Mouse (Mus musculus): ENCODE data around the gene Racgap1.

Gene Racgap1

GRCm38 (mm10) chr15:99585741-99586140, 65.7 kb downstream of the Racgap1 start:
- no peak for DNase-seq

DNA sequence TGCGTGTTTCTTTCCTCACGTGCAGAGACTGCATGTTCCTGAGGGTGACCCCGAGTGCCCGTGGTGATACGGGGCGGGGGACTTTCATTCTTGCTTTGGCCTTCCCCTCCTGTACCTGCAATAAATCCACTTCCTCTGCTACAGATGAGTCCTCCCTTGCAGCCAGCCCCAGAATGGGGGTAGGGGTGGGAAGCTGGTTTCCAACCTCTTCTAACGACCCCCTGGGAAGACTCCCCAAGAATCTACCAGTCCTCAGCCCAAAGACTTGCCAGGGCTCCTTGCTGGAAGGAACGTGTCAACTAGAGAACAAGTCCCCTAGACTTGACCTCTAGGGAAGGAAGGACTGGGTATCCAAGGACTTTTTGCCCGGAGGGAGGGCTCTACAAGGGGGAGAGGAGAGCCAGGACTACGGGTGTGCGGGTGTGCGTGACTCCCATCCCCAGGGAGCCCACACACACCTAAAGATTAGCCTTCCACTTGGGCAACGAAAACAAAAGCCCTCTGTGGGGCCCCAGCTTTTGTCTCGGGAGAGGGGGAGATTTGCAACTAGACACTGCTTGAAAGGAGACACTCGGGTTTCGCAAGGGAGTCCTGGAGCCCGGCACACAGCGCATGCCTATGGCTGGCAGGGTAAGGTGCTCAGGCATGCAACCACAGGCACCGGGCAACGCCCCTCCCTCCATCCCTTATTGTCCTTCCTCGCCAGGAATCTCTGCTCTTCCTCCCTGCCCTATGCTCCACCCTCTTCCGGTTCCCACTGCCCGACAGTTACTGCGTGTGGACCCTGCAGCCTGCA, 66.9 kb downstream of the Racgap1 start:
- DNase-seq, result peak; percentile 77

GRCm38 (mm10) chr15:99583463-99584344, 67.8 kb downstream of the Racgap1 start:
- peak; percentile 36 for DNase-seq

- DNase-seq, result no peak
These were observed 72.5 kb downstream of the Racgap1 start, which contains the start of gene Aqp2 for GRCm38 (mm10) chr15:99578802-99579485. TSS of gene Aqp2 (plus strand) at chr15:99579055.
